Mouse (Mus musculus) ES-E14 (cell line): ENCODE measurements around the gene Mlst8.

Experiments
- CHD2 ChIP-seq: IDR thresholded peaks from 2 replicates; pipeline ENCODE4 v1.6.1; 2014; ENCODE audit warnings: mild to moderate bottlenecking, low read depth, low read length, inconsistent platforms
- HCFC1 ChIP-seq: IDR thresholded peaks from 2 replicates; pipeline ENCODE4 v1.6.1; 2012; ENCODE audit warnings: low read length, inconsistent platforms, borderline replicate concordance; ENCODE audit not compliant: insufficient read depth
- ZNF384 ChIP-seq: IDR thresholded peaks from 2 replicates; pipeline ENCODE4 v1.6.1; 2012; ENCODE audit warnings: low read depth, low read length, inconsistent platforms

DNA sequence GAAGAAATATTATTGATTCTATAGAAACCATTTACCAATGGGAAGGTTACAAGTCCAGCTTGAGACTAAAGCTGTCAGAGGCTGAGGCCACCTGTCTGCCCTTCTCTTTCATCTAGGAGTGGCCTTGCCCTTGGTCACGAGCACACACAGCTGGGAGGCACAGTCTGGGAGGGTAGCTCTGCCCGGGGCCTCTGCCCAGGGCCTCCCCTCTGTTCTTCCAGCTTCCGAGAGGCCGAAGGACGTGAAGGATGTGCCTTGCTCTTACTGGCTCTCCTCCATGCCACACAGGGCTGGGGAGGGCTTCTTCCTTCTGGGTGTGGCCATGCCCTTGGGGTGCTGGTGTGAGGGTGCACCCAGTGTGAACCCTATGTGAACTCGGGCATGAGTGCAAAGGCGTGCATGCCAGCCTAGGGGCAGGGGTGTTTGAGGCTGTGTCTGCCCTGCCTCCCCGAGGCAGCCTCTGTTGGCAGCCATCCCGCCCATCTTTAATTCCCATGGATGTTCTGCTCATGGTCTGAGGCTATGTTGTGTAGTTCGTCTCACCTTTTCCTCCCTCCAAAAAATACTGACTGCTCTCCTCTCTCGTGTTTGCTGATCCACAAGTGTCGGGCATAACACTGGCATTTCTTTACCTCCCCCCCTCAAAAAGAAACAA lies 29.1 kb upstream of the Mlst8 start:
- TF ChIP-seq ZNF384 (no peak), HCFC1 (no peak), CHD2 (no peak)
